Mouse (Mus musculus): ENCODE measurements around the gene Pou2f1.

Gene Pou2f1

GRCm38 (mm10) chr1:166002520-166003155, at the start of gene Pou2f1:
Gene Pou2f1, minus strand, starts transcription at chr1:166002678.
- peak; percentile 99 for DNase-seq

GRCm38 (mm10) chr1:166049046-166049827, 46.8 kb upstream of the Pou2f1 start:
- DNase-seq = peak; percentile 26

GRCm38 (mm10) chr1:166048230-166048911, 45.9 kb upstream of the Pou2f1 start:
- DNase-seq = no peak

GRCm38 (mm10) chr1:166047505-166048170, 45.2 kb upstream of the Pou2f1 start:
- no peak for DNase-seq

- DNase-seq = no peak
Measured at GRCm38 (mm10) chr1:166045894-166046197, 43.4 kb upstream of the Pou2f1 start.

- no peak for DNase-seq
Measured at GRCm38 (mm10) chr1:166045060-166045893, 42.8 kb upstream of the Pou2f1 start.

- no peak for DNase-seq
Measured at GRCm38 (mm10) chr1:166043451-166044149, 41.1 kb upstream of the Pou2f1 start.

GRCm38 (mm10) chr1:166041501-166041900, 39.0 kb upstream of the Pou2f1 start:
- DNase-seq = no peak

- no peak for DNase-seq
Measured at GRCm38 (mm10) chr1:166038731-166039332, 36.4 kb upstream of the Pou2f1 start.

- DNase-seq = no peak
Measured at GRCm38 (mm10) chr1:166035045-166035444, 32.6 kb upstream of the Pou2f1 start.

- DNase-seq = no peak
Measured at GRCm38 (mm10) chr1:166031673-166032547, 29.4 kb upstream of the Pou2f1 start.

GRCm38 (mm10) chr1:166023981-166024380, 21.5 kb upstream of the Pou2f1 start:
- no peak for DNase-seq

GRCm38 (mm10) chr1:166017203-166017602, 14.7 kb upstream of the Pou2f1 start:
- no peak for DNase-seq

- no peak for DNase-seq
Measured at GRCm38 (mm10) chr1:166016306-166016705, 13.8 kb upstream of the Pou2f1 start.

- no peak for DNase-seq
Measured at GRCm38 (mm10) chr1:166014530-166014929, 12.1 kb upstream of the Pou2f1 start.

- DNase-seq = no peak
Measured at GRCm38 (mm10) chr1:166010106-166010505, 7.6 kb upstream of the Pou2f1 start.

- no peak for DNase-seq
Measured at GRCm38 (mm10) chr1:166008634-166009350, 6.3 kb upstream of the Pou2f1 start.

GRCm38 (mm10) chr1:166007026-166007425, 4.5 kb upstream of the Pou2f1 start:
- DNase-seq = no peak

GRCm38 (mm10) chr1:166003181-166004022, 924 bp upstream of the Pou2f1 start:
- DNase-seq = peak; percentile 85

Measured in right cerebral cortex, postnatal 4 days (tissue).